Mouse (Mus musculus) myocyte (in vitro differentiated cells): Measurements from ENCODE around the gene Nkain2. TPM values are rescaled to one million over a fixed set of nuclear protein-coding genes. Genes with fewer than 3 reads are reported as not detected.

Experiments
- H3K27me3 ChIP-seq: one replicate; pipeline ENCODE4 v1.6.1; 2011; ENCODE audit not compliant: control insufficient read depth, insufficient read depth, insufficient read length
- H3K36me3 ChIP-seq: one replicate; pipeline ENCODE4 v1.6.1; 2011; ENCODE audit not compliant: control insufficient read depth, insufficient read depth
- H3K4me2 ChIP-seq: one replicate; pipeline ENCODE4 v1.6.1; 2011; ENCODE audit warnings: low read depth, control low read depth
- H3K4me3 ChIP-seq: one replicate; pipeline ENCODE4 v1.5.1; 2011; ENCODE audit warnings: mild to moderate bottlenecking, control low read depth, moderate library complexity
- H3K79me2 ChIP-seq: one replicate; pipeline ENCODE4 v1.6.1; 2011; ENCODE audit not compliant: control insufficient read depth, insufficient read depth
- H3ac ChIP-seq: one replicate; pipeline ENCODE4 v1.6.1; 2011; ENCODE audit not compliant: control insufficient read depth, insufficient read length
- CEBPB ChIP-seq: IDR thresholded peaks from 2 replicates; pipeline ENCODE4 v1.6.1; 2011; ENCODE audit warnings: mild to moderate bottlenecking, moderate library complexity; ENCODE audit not compliant: poor library complexity, insufficient read depth, severe bottlenecking
- E2F4 ChIP-seq: IDR thresholded peaks from one replicate; pipeline ENCODE4 v1.6.1; 2011; ENCODE audit warnings: mild to moderate bottlenecking, control low read depth, moderate library complexity; ENCODE audit not compliant: insufficient read depth
- MAX ChIP-seq: IDR thresholded peaks from one replicate; pipeline ENCODE4 v1.6.1; 2011; ENCODE audit warnings: low read depth, mild to moderate bottlenecking, control low read depth
- MYOD1 ChIP-seq, 3 experiments: IDR thresholded peaks; one replicate each; pipeline ENCODE4 v1.6.1; 2011; ENCODE audit warnings: control low read depth in 2 of 3, low read depth in 2 of 3, mild to moderate bottlenecking in 2 of 3, moderate library complexity in 1 of 3; ENCODE audit not compliant: insufficient read length in 2 of 3, control insufficient read depth in 1 of 3
- MYOG ChIP-seq, 3 experiments: IDR thresholded peaks; one replicate each; pipeline ENCODE4 v1.6.1; 2011; ENCODE audit warnings: control low read depth in 2 of 3, low read depth in 2 of 3, mild to moderate bottlenecking in 2 of 3; ENCODE audit not compliant: insufficient read length in 2 of 3, control insufficient read depth in 1 of 3, insufficient read depth in 1 of 3
- POLR2A ChIP-seq: IDR thresholded peaks from one replicate; pipeline ENCODE4 v1.6.1; 2011; ENCODE audit warnings: low read depth, mild to moderate bottlenecking, control low read depth, moderate library complexity; ENCODE audit not compliant: insufficient read length
- POLR2AphosphoS2 ChIP-seq: IDR thresholded peaks from one replicate; pipeline ENCODE4 v1.6.1; 2011; ENCODE audit warnings: low read depth, control low read depth; ENCODE audit not compliant: insufficient read length
- REST ChIP-seq: IDR thresholded peaks from one replicate; pipeline ENCODE4 v1.6.1; 2011; ENCODE audit warnings: mild to moderate bottlenecking, control low read depth, moderate library complexity; ENCODE audit not compliant: insufficient read depth, insufficient read length
- SRF ChIP-seq: IDR thresholded peaks from one replicate; pipeline ENCODE4 v1.6.1; 2011; ENCODE audit warnings: low read depth; ENCODE audit not compliant: control insufficient read depth, insufficient read length
- TCF12 ChIP-seq: IDR thresholded peaks from one replicate; pipeline ENCODE4 v1.6.1; 2011; ENCODE audit warnings: mild to moderate bottlenecking, control low read depth; ENCODE audit not compliant: poor library complexity, insufficient read depth, severe bottlenecking
- TCF3 ChIP-seq: IDR thresholded peaks from one replicate; pipeline ENCODE4 v1.6.1; 2011; ENCODE audit warnings: low read depth, control low read depth; ENCODE audit not compliant: insufficient read length
- USF1 ChIP-seq: IDR thresholded peaks from one replicate; pipeline ENCODE4 v1.6.1; 2011; ENCODE audit warnings: low read depth, mild to moderate bottlenecking, control low read depth, moderate library complexity
- polyA plus RNA-seq: library from polyadenylated mRNA; unstranded; fragments of >200 nt; fragmentation: generic; extraction: Trizol; gene quantifications from one replicate; pipeline ENCODE4 v1.2.1, GENCODE M21; 2012; ENCODE audit warnings: missing spikeins

The Nkain2 gene
- polyA plus RNA-seq, 1 experiment, result 0.36 TPM

- Histone ChIP-seq H3ac (no peak overlapping the region), H3K36me3 (no peaks in the 10 kb centered on the region), H3K4me2 (no peak overlapping the region), H3K4me3 (no peak overlapping the region), H3K79me2 (no peaks in the 10 kb centered on the region), H3K27me3 (no peaks in the 10 kb centered on the region)
- TF ChIP-seq TCF12, result no peak
- TF ChIP-seq REST, result no peak
- TF ChIP-seq MYOD1 (IDR thresholded peaks at IDR 0.05; ENCODE audit: control insufficient read depth in 1 of 3, insufficient read length in 2 of 3, low read depth in 2 of 3), result no peak
- no peak for TF ChIP-seq CEBPB
- TF ChIP-seq USF1, result no peak
- TF ChIP-seq MYOG (IDR thresholded peaks at IDR 0.05; ENCODE audit: control insufficient read depth in 1 of 3, insufficient read depth in 1 of 3, insufficient read length in 2 of 3, low read depth in 2 of 3), result no peak
- no peak for TF ChIP-seq SRF
- TF ChIP-seq E2F4, result no peak
- no peak for TF ChIP-seq POLR2AphosphoS2
- no peak for TF ChIP-seq POLR2A
- TF ChIP-seq MAX, result no peak
- no peak for TF ChIP-seq TCF3
Measured at GRCm38 (mm10) chr10:32602798-32603197, 287.5 kb downstream of the Nkain2 start.

- Histone ChIP-seq H3K4me3 (no peak overlapping the region), H3ac (no peak overlapping the region), H3K27me3 (no peaks in the 10 kb centered on the region), H3K36me3 (no peaks in the 10 kb centered on the region), H3K4me2 (no peak overlapping the region), H3K79me2 (no peaks in the 10 kb centered on the region)
- TF ChIP-seq MYOD1 (IDR thresholded peaks at IDR 0.05; ENCODE audit: control insufficient read depth in 1 of 3, insufficient read length in 2 of 3, low read depth in 2 of 3), result no peak
- no peak for TF ChIP-seq SRF
- no peak for TF ChIP-seq REST
- no peak for TF ChIP-seq USF1
- no peak for TF ChIP-seq POLR2A
- no peak for TF ChIP-seq POLR2AphosphoS2
- TF ChIP-seq MAX, result no peak
- no peak for TF ChIP-seq TCF12
- no peak for TF ChIP-seq TCF3
- no peak for TF ChIP-seq MYOG (IDR thresholded peaks at IDR 0.05; ENCODE audit: control insufficient read depth in 1 of 3, insufficient read depth in 1 of 3, insufficient read length in 2 of 3, low read depth in 2 of 3)
- no peak for TF ChIP-seq CEBPB
- no peak for TF ChIP-seq E2F4
Measured at GRCm38 (mm10) chr10:32594998-32595397, 295.3 kb downstream of the Nkain2 start.

- Histone ChIP-seq H3ac (no peak overlapping the region), H3K4me3 (no peak overlapping the region), H3K36me3 (no peaks in the 10 kb centered on the region), H3K4me2 (no peak overlapping the region), H3K27me3 (no peaks in the 10 kb centered on the region), H3K79me2 (no peaks in the 10 kb centered on the region)
- TF ChIP-seq CEBPB (no peak), MYOG (IDR thresholded peaks at IDR 0.05; ENCODE audit: control insufficient read depth in 1 of 3, insufficient read depth in 1 of 3, insufficient read length in 2 of 3, low read depth in 2 of 3) (no peak), POLR2A (no peak), USF1 (no peak), TCF12 (no peak), TCF3 (no peak), REST (no peak), SRF (no peak), POLR2AphosphoS2 (no peak), E2F4 (no peak), MYOD1 (IDR thresholded peaks at IDR 0.05; ENCODE audit: control insufficient read depth in 1 of 3, insufficient read length in 2 of 3, low read depth in 2 of 3) (no peak), MAX (no peak)
Measured at GRCm38 (mm10) chr10:32577276-32577580, 313.0 kb downstream of the Nkain2 start.

GRCm38 (mm10) chr10:32576559-32577275 lies 313.5 kb downstream of the Nkain2 start:
- Histone ChIP-seq H3K27me3 (no peaks in the 10 kb centered on the region), H3K79me2 (no peaks in the 10 kb centered on the region), H3K4me3 (no peak overlapping the region), H3ac (no peak overlapping the region), H3K36me3 (no peaks in the 10 kb centered on the region), H3K4me2 (no peak overlapping the region)
- TF ChIP-seq CEBPB, result no peak
- TF ChIP-seq USF1, result no peak
- no peak for TF ChIP-seq MYOG (IDR thresholded peaks at IDR 0.05; ENCODE audit: control insufficient read depth in 1 of 3, insufficient read depth in 1 of 3, insufficient read length in 2 of 3, low read depth in 2 of 3)
- no peak for TF ChIP-seq E2F4
- TF ChIP-seq REST, result no peak
- TF ChIP-seq TCF3, result no peak
- TF ChIP-seq MYOD1 (IDR thresholded peaks at IDR 0.05; ENCODE audit: control insufficient read depth in 1 of 3, insufficient read length in 2 of 3, low read depth in 2 of 3), result no peak
- TF ChIP-seq TCF12, result no peak
- no peak for TF ChIP-seq SRF
- TF ChIP-seq POLR2AphosphoS2, result no peak
- TF ChIP-seq MAX, result no peak
- TF ChIP-seq POLR2A, result no peak

- Histone ChIP-seq H3K4me3 (no peak overlapping the region), H3K36me3 (no peaks in the 10 kb centered on the region), H3ac (no peak overlapping the region), H3K27me3 (no peaks in the 10 kb centered on the region), H3K4me2 (no peak overlapping the region), H3K79me2 (no peaks in the 10 kb centered on the region)
- TF ChIP-seq POLR2A (no peak), TCF3 (no peak), MYOD1 (IDR thresholded peaks at IDR 0.05; ENCODE audit: control insufficient read depth in 1 of 3, insufficient read length in 2 of 3, low read depth in 2 of 3) (no peak)
Measured at GRCm38 (mm10) chr10:32557673-32558072, 332.6 kb downstream of the Nkain2 start.
